Mouse (Mus musculus) CH12.LX (cell line): Measurements from ENCODE around the gene Ell2. TPM values are rescaled to one million over a fixed set of nuclear protein-coding genes. Genes with fewer than 3 reads are reported as not detected.

Experiments
- DNase-seq: peaks from one replicate; pipeline ENCODE4 v3.0.0-alpha.2; 2013; ENCODE audit errors: extremely low read depth
- H3K27ac ChIP-seq: 2 replicates; pipeline ENCODE4 v1.5.1; 2012; ENCODE audit warnings: low read depth, mild to moderate bottlenecking, control low read depth, moderate library complexity; ENCODE audit not compliant: insufficient read depth
- H3K27me3 ChIP-seq: replicated peaks from 2 replicates; pipeline ENCODE3; 2012; ENCODE audit warnings: inconsistent platforms
- H3K36me3 ChIP-seq, 2 experiments: replicated peaks in 1 of 2; 2 replicates each; pipeline versions ENCODE3 to v1.6.1; 2012; ENCODE audit warnings: inconsistent platforms in 1 of 2, low read length in 1 of 2, mild to moderate bottlenecking in 1 of 2, mixed read lengths in 1 of 2, moderate library complexity in 1 of 2; ENCODE audit not compliant: control insufficient read depth in 1 of 2, insufficient read depth in 1 of 2
- H3K4me1 ChIP-seq, 2 experiments: 2 replicates each; pipeline ENCODE4 v1.6.1; 2012; ENCODE audit warnings: inconsistent platforms in 1 of 2, moderate library complexity in 1 of 2; ENCODE audit not compliant: insufficient read depth in 2 of 2, control insufficient read depth in 1 of 2
- H3K4me2 ChIP-seq: 2 replicates; pipeline ENCODE4 v1.6.1; 2012; ENCODE audit warnings: low read depth, mild to moderate bottlenecking, control low read depth; ENCODE audit not compliant: poor library complexity, insufficient read depth, severe bottlenecking
- H3K4me3 ChIP-seq, 3 experiments: fragments of 150-350 bp in 1 of 3; sonication (generic) in 1 of 3; replicated peaks in 1 of 3; 2 replicates each; pipeline versions ENCODE3 to v1.5.1; 2011 to 2012; ENCODE audit warnings: low read depth in 2 of 3, low read length in 2 of 3, mild to moderate bottlenecking in 2 of 3, moderate library complexity in 2 of 3, control low read depth in 1 of 3, improper control_type of control experiment in 1 of 3, inconsistent platforms in 1 of 3, mixed read lengths in 1 of 3; ENCODE audit not compliant: poor library complexity in 1 of 3
- H3K79me2 ChIP-seq: replicated peaks from 2 replicates; pipeline ENCODE4 v1.6.1; 2012; ENCODE audit warnings: mild to moderate bottlenecking, moderate library complexity; ENCODE audit not compliant: control insufficient read depth, poor library complexity, insufficient read depth, severe bottlenecking; ENCODE audit errors: extremely low read depth
- H3K9ac ChIP-seq: 2 replicates; pipeline ENCODE4 v1.6.1; 2012; ENCODE audit warnings: low read depth, mild to moderate bottlenecking, control low read depth, moderate library complexity; ENCODE audit not compliant: insufficient read depth
- H3K9me3 ChIP-seq: replicated peaks from 2 replicates; pipeline ENCODE3; 2012; ENCODE audit warnings: low read length, inconsistent platforms, mixed read lengths
- BHLHE40 ChIP-seq: IDR thresholded peaks from 2 replicates; pipeline ENCODE4 v1.6.1; 2011; ENCODE audit warnings: mild to moderate bottlenecking, low read depth, low read length, improper control_type of control experiment
- CHD1 ChIP-seq: IDR thresholded peaks from 2 replicates; pipeline ENCODE4 v1.6.1; 2012; ENCODE audit warnings: low read depth, low read length, improper control_type of control experiment, inconsistent platforms
- CHD2 ChIP-seq: IDR thresholded peaks from 2 replicates; pipeline ENCODE4 v1.6.1; 2011; ENCODE audit warnings: low read length, improper control_type of control experiment
- CTCF ChIP-seq, 2 experiments: IDR thresholded peaks in 1 of 2; conservative IDR thresholded peaks in 1 of 2; 2 replicates each; pipeline ENCODE4 v1.5.1; 2011 to 2012; ENCODE audit warnings: low read depth in 2 of 2, low read length in 2 of 2, improper control_type of control experiment in 1 of 2, inconsistent platforms in 1 of 2, mild to moderate bottlenecking in 1 of 2, moderate library complexity in 1 of 2
- E2F4 ChIP-seq: IDR thresholded peaks from 2 replicates; pipeline ENCODE4 v1.6.1; 2011; ENCODE audit warnings: low read depth, low read length, improper control_type of control experiment; ENCODE audit not compliant: insufficient replicate concordance
- ELF1 ChIP-seq: IDR thresholded peaks from 2 replicates; pipeline ENCODE4 v1.6.1; 2014; ENCODE audit warnings: low read depth, mild to moderate bottlenecking, inconsistent platforms, low read length, improper control_type of control experiment
- EP300 ChIP-seq: IDR thresholded peaks from 2 replicates; pipeline ENCODE4 v1.6.1; 2011; ENCODE audit warnings: low read length, improper control_type of control experiment
- ETS1 ChIP-seq: conservative IDR thresholded peaks from 2 replicates; pipeline ENCODE4 v1.6.1; 2012; ENCODE audit warnings: low read depth, mild to moderate bottlenecking, inconsistent platforms, low read length, improper control_type of control experiment, moderate library complexity
- GABPA ChIP-seq: IDR thresholded peaks from 2 replicates; pipeline ENCODE4 v1.6.1; 2012; ENCODE audit warnings: low read depth, low read length, improper control_type of control experiment, inconsistent platforms; ENCODE audit not compliant: insufficient replicate concordance
- HCFC1 ChIP-seq: IDR thresholded peaks from 2 replicates; pipeline ENCODE4 v1.6.1; 2012; ENCODE audit warnings: low read depth, mild to moderate bottlenecking, inconsistent platforms, low read length, improper control_type of control experiment
- IRF4 ChIP-seq: IDR thresholded peaks from 2 replicates; pipeline ENCODE4 v1.6.1; 2014; ENCODE audit warnings: low read depth, mild to moderate bottlenecking, inconsistent platforms, low read length, improper control_type of control experiment
- JUN ChIP-seq: IDR thresholded peaks from 2 replicates; pipeline ENCODE4 v1.6.1; 2011; ENCODE audit warnings: low read depth, mild to moderate bottlenecking, low read length, improper control_type of control experiment, moderate library complexity; ENCODE audit not compliant: insufficient read depth
- JUND ChIP-seq: conservative IDR thresholded peaks from 2 replicates; pipeline ENCODE4 v1.6.1; 2011; ENCODE audit warnings: low read depth, low read length, improper control_type of control experiment
- KAT2A ChIP-seq: IDR thresholded peaks from 2 replicates; pipeline ENCODE4 v1.6.1; 2012; ENCODE audit warnings: low read length, improper control_type of control experiment, inconsistent platforms; ENCODE audit not compliant: insufficient replicate concordance
- MAFK ChIP-seq: IDR thresholded peaks from 2 replicates; pipeline ENCODE4 v1.6.1; 2011; ENCODE audit warnings: low read length, improper control_type of control experiment; ENCODE audit not compliant: insufficient replicate concordance
- MAX ChIP-seq: IDR thresholded peaks from 2 replicates; pipeline ENCODE4 v1.6.1; 2011; ENCODE audit warnings: low read length, improper control_type of control experiment
- MAZ ChIP-seq: IDR thresholded peaks from 2 replicates; pipeline ENCODE4 v1.6.1; 2012; ENCODE audit warnings: low read depth, mild to moderate bottlenecking, inconsistent platforms, low read length, improper control_type of control experiment, moderate library complexity
- MEF2A ChIP-seq: IDR thresholded peaks from 2 replicates; pipeline ENCODE4 v1.6.1; 2014; ENCODE audit warnings: low read depth, mild to moderate bottlenecking, inconsistent platforms, low read length, improper control_type of control experiment, borderline replicate concordance
- MXI1 ChIP-seq: IDR thresholded peaks from 2 replicates; pipeline ENCODE4 v1.6.1; 2011; ENCODE audit warnings: mild to moderate bottlenecking, low read depth, low read length, improper control_type of control experiment
- MYC ChIP-seq: IDR thresholded peaks from 2 replicates; pipeline ENCODE4 v1.6.1; 2011; ENCODE audit warnings: low read depth, mild to moderate bottlenecking, improper control_type of control experiment, low read length
- NELFE ChIP-seq: IDR thresholded peaks from 2 replicates; pipeline ENCODE4 v1.6.1; 2011; ENCODE audit warnings: low read depth, low read length, improper control_type of control experiment
- NRF1 ChIP-seq: IDR thresholded peaks from 2 replicates; pipeline ENCODE4 v1.6.1; 2014; ENCODE audit warnings: low read depth, mild to moderate bottlenecking, inconsistent platforms, low read length, improper control_type of control experiment, moderate library complexity
- PAX5 ChIP-seq: IDR thresholded peaks from 2 replicates; pipeline ENCODE4 v1.6.1; 2012; ENCODE audit warnings: low read length, inconsistent platforms, mixed read lengths
- POLR2A ChIP-seq: IDR thresholded peaks from 2 replicates; pipeline ENCODE4 v1.6.1; 2011; ENCODE audit warnings: low read depth, mild to moderate bottlenecking, improper control_type of control experiment, low read length
- POLR2AphosphoS2 ChIP-seq: IDR thresholded peaks from 2 replicates; pipeline ENCODE4 v1.6.1; 2011; ENCODE audit warnings: low read depth, low read length, improper control_type of control experiment
- RAD21 ChIP-seq: IDR thresholded peaks from 2 replicates; pipeline ENCODE4 v1.6.1; 2011; ENCODE audit warnings: low read depth, mild to moderate bottlenecking, low read length, improper control_type of control experiment, moderate library complexity
- RCOR1 ChIP-seq: conservative IDR thresholded peaks from 2 replicates; pipeline ENCODE4 v1.6.1; 2012; ENCODE audit warnings: low read depth, mild to moderate bottlenecking, inconsistent platforms, low read length, improper control_type of control experiment
- SIN3A ChIP-seq: IDR thresholded peaks from 2 replicates; pipeline ENCODE4 v1.6.1; 2012; ENCODE audit warnings: low read length, improper control_type of control experiment, inconsistent platforms
- SMC3 ChIP-seq: IDR thresholded peaks from 2 replicates; pipeline ENCODE4 v1.6.1; 2011; ENCODE audit warnings: low read depth, low read length, improper control_type of control experiment
- TBP ChIP-seq: conservative IDR thresholded peaks from 2 replicates; pipeline ENCODE4 v1.6.1; 2011; ENCODE audit warnings: low read depth, low read length, improper control_type of control experiment
- TCF12 ChIP-seq: IDR thresholded peaks from 2 replicates; pipeline ENCODE4 v1.6.1; 2014; ENCODE audit warnings: low read depth, mild to moderate bottlenecking, inconsistent platforms, low read length, improper control_type of control experiment
- UBTF ChIP-seq: IDR thresholded peaks from 2 replicates; pipeline ENCODE4 v1.6.1; 2012; ENCODE audit warnings: low read depth, mild to moderate bottlenecking, inconsistent platforms, low read length, improper control_type of control experiment, moderate library complexity
- USF1 ChIP-seq: IDR thresholded peaks from 2 replicates; pipeline ENCODE4 v1.6.1; 2014; ENCODE audit warnings: low read depth, mild to moderate bottlenecking, inconsistent platforms, low read length, improper control_type of control experiment
- USF2 ChIP-seq: conservative IDR thresholded peaks from 2 replicates; pipeline ENCODE4 v1.6.1; 2011; ENCODE audit warnings: low read depth, low read length, improper control_type of control experiment
- ZC3H11A ChIP-seq: IDR thresholded peaks from 2 replicates; pipeline ENCODE4 v1.6.1; 2012; ENCODE audit warnings: low read depth, mild to moderate bottlenecking, inconsistent platforms, low read length, improper control_type of control experiment
- ZKSCAN1 ChIP-seq: IDR thresholded peaks from 2 replicates; pipeline ENCODE4 v1.6.1; 2012; ENCODE audit warnings: low read depth, inconsistent platforms, low read length, improper control_type of control experiment, borderline replicate concordance
- ZMIZ1 ChIP-seq: IDR thresholded peaks from 2 replicates; pipeline ENCODE4 v1.6.1; 2012; ENCODE audit warnings: low read depth, mild to moderate bottlenecking, inconsistent platforms, low read length, improper control_type of control experiment
- ZNF384 ChIP-seq: IDR thresholded peaks from 2 replicates; pipeline ENCODE4 v1.6.1; 2012; ENCODE audit warnings: low read depth, low read length, improper control_type of control experiment, inconsistent platforms
- dilution Hi-C: fragments of 300-500 bp; cut with MboI; formaldehyde crosslinking; loops from 2 replicates; pipeline ENCODE4 v1.14.3; 2020; ENCODE audit warnings: low sequenced_read_pairs; ENCODE audit not compliant: extremely low pct_unique_long_range_greater_than_20kb, extremely low pct_ligation_motif_present
- in situ Hi-C: fragments of 300-500 bp; cut with MboI; formaldehyde crosslinking; loops from 3 replicates; pipeline ENCODE4 v1.14.3; 2019; ENCODE audit warnings: low sequenced_read_pairs, low pct_ligation_motif_present, low pct_unique_long_range_greater_than_20kb, mixed read lengths
- polyA plus RNA-seq: library from polyadenylated mRNA; unstranded; fragments of >175 nt; gene quantifications from 2 replicates; pipeline ENCODE4 v1.2.1, GENCODE M21; 2012; ENCODE audit warnings: low read depth; ENCODE audit not compliant: insufficient read length
- total RNA-seq, 2 experiments: library from RNA; depleted of rRNA; stranded (reverse); fragments of 300-350 nt in 1 of 2; fragments of >200 nt in 1 of 2; gene quantifications; 2 replicates each; pipeline ENCODE4 v1.2.3; 2012 to 2014

Gene Ell2
- total and polyA plus RNA-seq, 3 experiments = 44.4 to 123 (median 50.9) TPM

DNA sequence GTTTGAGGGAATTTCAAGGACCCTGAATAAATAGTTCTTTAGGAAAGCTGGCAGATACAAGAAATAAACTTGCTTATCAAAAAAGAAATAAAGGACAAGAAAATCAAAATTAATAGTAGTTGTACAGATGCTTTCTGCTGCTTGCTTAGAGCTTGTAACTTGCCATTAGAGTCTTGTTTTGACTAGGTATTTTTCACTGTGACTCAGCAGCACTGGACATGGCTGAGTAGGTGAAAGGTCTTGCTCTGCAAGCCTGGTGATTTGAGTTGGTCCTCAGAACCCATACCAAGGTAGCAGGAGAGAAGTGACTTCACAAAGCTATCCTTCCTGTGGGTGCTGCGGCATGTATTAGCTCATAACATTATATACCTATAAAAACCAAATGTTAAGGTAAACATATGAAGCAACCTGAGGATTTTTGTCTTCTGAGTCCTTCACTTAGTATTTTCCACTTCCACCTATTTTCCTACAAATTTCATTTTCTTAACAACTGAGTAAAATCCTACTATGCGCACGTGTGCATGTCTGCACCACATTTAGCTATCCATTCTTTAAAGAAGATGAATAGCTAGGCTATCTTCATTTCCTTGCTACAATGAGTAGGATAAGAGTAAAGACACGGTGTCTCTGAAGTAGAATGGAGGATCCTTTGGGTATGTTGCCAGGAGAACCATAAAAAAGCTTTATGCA, 54.4 kb downstream of the Ell2 start:
- TF ChIP-seq RCOR1 (peak; percentile 93), TBP (no peak), USF1 (no peak), UBTF (no peak), BHLHE40 (peak; percentile 68), NELFE (no peak), GABPA (no peak), ZNF384 (no peak), MEF2A (peak; percentile 84), ZKSCAN1 (peak; percentile 79), SMC3 (no peak), RAD21 (no peak; the same call in 1 of the 2 replicates), MAFK (peak; percentile 84), ZC3H11A (no peak), POLR2AphosphoS2 (no peak), KAT2A (no peak), POLR2A (no peak), CHD1 (no peak), MAX (no peak), ELF1 (0 out of 2 replicates have a peak, but pooled peaks have one; percentile 14), MAZ (no peak), USF2 (no peak), JUND (peak; percentile 98), TCF12 (peak; percentile 67; the same call in 1 of the 2 replicates), MYC (peak; percentile 74; the same call in 1 of the 2 replicates), CTCF (conservative IDR thresholded peaks at IDR 0.05 in 1 of 2, IDR thresholded peaks at IDR 0.05 in 1 of 2; ENCODE audit: low read depth in 2 of 2, low read length in 2 of 2) (no peak), CHD2 (peak; percentile 61), JUN (peak; percentile 92), ZMIZ1 (no peak), ETS1 (peak; percentile 75), SIN3A (no peak), MXI1 (no peak), IRF4 (peak; percentile 98), PAX5 (no peak), EP300 (peak; percentile 98), NRF1 (no peak), E2F4 (no peak), HCFC1 (no peak)
- TF ChIP-seq, all 38 proteins: peak for 14
- in situ Hi-C loops = no loop called here
- H3K9ac ChIP-seq = no peak overlapping the region
- dilution Hi-C loops = no loop called here
- H3K36me3 ChIP-seq = peaks cover 35 to 70% of the 10 kb centered on the region in 2 experiments
- H3K79me2 ChIP-seq = peaks cover 19% of the 10 kb centered on the region
- H3K27ac ChIP-seq = peak overlapping the region; percentile 56
- H3K9me3 ChIP-seq = no peaks in the 10 kb centered on the region
- H3K4me2 ChIP-seq = no peak overlapping the region
- H3K27me3 ChIP-seq = no peaks in the 10 kb centered on the region
- DNase-seq = peak; percentile 74
- H3K4me3 ChIP-seq = no peak overlapping the region
- peaks cover 17 to 42% of the 10 kb centered on the region in 2 experiments for H3K4me1 ChIP-seq
